In the genomic region with DNA sequence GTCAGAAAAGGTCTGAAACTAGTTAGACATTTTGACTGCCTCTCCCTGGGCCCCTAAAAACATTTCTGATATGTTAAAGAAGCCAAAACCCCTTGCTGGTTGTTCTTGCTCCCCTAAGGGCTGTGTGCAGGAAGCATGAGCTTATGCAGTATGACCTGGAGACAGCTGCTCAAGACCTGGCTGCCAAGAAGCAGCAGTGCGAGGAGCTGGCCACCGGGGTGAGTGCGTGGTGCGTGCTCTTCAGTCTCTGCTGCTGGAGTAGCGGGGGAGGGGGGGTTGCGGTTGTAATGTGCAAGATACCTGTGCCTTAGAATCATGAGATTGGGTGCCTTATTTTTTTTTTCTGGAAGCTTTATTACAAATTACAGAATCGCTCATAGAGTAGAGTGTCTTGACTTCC, we compare ENCODE assay signal across 20 mouse cellular contexts. TPM values are rescaled to one million over a fixed set of nuclear protein-coding genes. Genes with fewer than 3 reads are reported as not detected.
DNase-seq lines count a peak whose midpoint lies in the region; TF ChIP-seq lines count a peak whose summit lies in the region.
"Had no signal": no experiment of that assay in that cellular context is flagged by ENCODE, and none has a peak within 500 bp of the region (broad histone marks: within the 10 kb centered on the region; RNA-seq: fewer than 3 reads in every experiment).

No protein-coding gene starts in this region.

- TF ChIP-seq POLR2A in thymus, adult 2 months (IDR thresholded peaks at IDR 0.05; ENCODE audit: control insufficient read depth, extremely low read depth, insufficient read depth, low read length, poor library complexity) = no peak

- DNase-seq in gastrocnemius, adult 2 months = peak; percentile 33
- DNase-seq in gastrocnemius, adult 18-20 months (ENCODE audit: low spot score) = no peak
- DNase-seq in kidney, postnatal 4 days = peak; percentile 19 to 34
- no peak for DNase-seq in kidney, adult 11 months
- peak; percentile 29 for DNase-seq in thymus, postnatal 4 days
- no peak for DNase-seq in thymus, adult 2 months
- peak; percentile 10 to 13 for DNase-seq in cerebellum, postnatal 36 days
- DNase-seq in urinary bladder, adult 18-20 months (ENCODE audit: low spot score in 2 of 2) = no peak
- DNase-seq: adrenal gland, adult 2 months; gastrocnemius, postnatal 36 days; heart, postnatal 4 days; liver, postnatal 0 days; lung, postnatal 14 days; thymus, postnatal 36 days had no signal

- intact Hi-C loops in gastrocnemius, adult 2 months (cut with DNase I) = no loop called here

- TF ChIP-seq CTCF in gastrocnemius, adult 2 months (IDR thresholded peaks at IDR 0.05) = no peak
- no peak for TF ChIP-seq CTCF in thymus, adult 2 months (IDR thresholded peaks at IDR 0.05; ENCODE audit: borderline replicate concordance, control insufficient read depth, extremely low read depth, insufficient read depth, low read length, poor library complexity)

- 86% methylated on average over 7 of the region's 7 CpGs for WGBS in thymus, adult 2 months

- no peak overlapping the region for H3K27ac ChIP-seq in gastrocnemius, adult 2 months
- no peak overlapping the region for H3K27ac ChIP-seq in thymus, adult 2 months (ENCODE audit: control insufficient read depth, insufficient read depth, low read length)
- H3K27ac ChIP-seq: forebrain, embryonic 13.5 days; heart, embryonic 15.5 days; hindbrain, embryonic 15.5 days; kidney, embryonic 15.5 days; midbrain, embryonic 13.5 days; stomach, embryonic 15.5 days had no signal

- no peaks in the 10 kb centered on the region for H3K27me3 ChIP-seq in thymus, adult 2 months (ENCODE audit: control insufficient read depth, insufficient read depth, low read length)
- H3K27me3 ChIP-seq: forebrain, embryonic 13.5 days; heart, embryonic 15.5 days; hindbrain, embryonic 15.5 days; kidney, embryonic 15.5 days; midbrain, embryonic 13.5 days; stomach, embryonic 15.5 days had no signal

- no peak overlapping the region for H3K4me3 ChIP-seq in gastrocnemius, adult 2 months
- H3K4me3 ChIP-seq in thymus, adult 2 months (ENCODE audit: control insufficient read depth, insufficient read depth, low read length) = no peak overlapping the region
- H3K4me3 ChIP-seq: forebrain, embryonic 13.5 days; heart, embryonic 15.5 days; hindbrain, embryonic 15.5 days; kidney, embryonic 15.5 days; midbrain, embryonic 13.5 days; stomach, embryonic 15.5 days had no signal

- peaks cover 66% of the 10 kb centered on the region for H3K36me3 ChIP-seq in thymus, adult 2 months (ENCODE audit: control insufficient read depth, insufficient read depth, low read length)

- no peaks in the 10 kb centered on the region for H3K4me1 ChIP-seq in thymus, adult 2 months (replicated peaks; ENCODE audit: control insufficient read depth, insufficient read depth, low read length)
- H3K4me1 ChIP-seq: forebrain, embryonic 13.5 days; heart, embryonic 15.5 days; hindbrain, embryonic 15.5 days; kidney, embryonic 15.5 days; midbrain, embryonic 13.5 days; stomach, embryonic 15.5 days had no signal

RNA-seq across cellular contexts. Expression of a gene that starts 38.7 kb away (rescaled TPM):
- total RNA-seq in gastrocnemius, adult 2 months (2021) = 10 to 100 TPM; 12.6 to 15.2 TPM
- 10 to 100 TPM; 11.5 to 14.8 TPM for total RNA-seq in gastrocnemius, adult 18-20 months (2021)
- polyA plus RNA-seq in thymus, adult 2 months (2012; rRNA removed) = 16.3 and 17.3 TPM in 2 replicates

Comparison
In these comparisons a context has a peak if more than half of its experiments do, and no peak if none do; other contexts are left out.
1. DNase-seq: peak in gastrocnemius, adult 2 months (single experiment), kidney, postnatal 4 days (2 of 2), thymus, postnatal 4 days (single experiment) and cerebellum, postnatal 36 days (2 of 2); none in gastrocnemius, adult 18-20 months (single experiment), kidney, adult 11 months (single experiment), thymus, adult 2 months (single experiment) and urinary bladder, adult 18-20 months (0 of 2).